Mouse (Mus musculus) kidney, postnatal 0 days (tissue): ENCODE measurements around the gene Ttc7b. TPM values are rescaled to one million over a fixed set of nuclear protein-coding genes. Genes with fewer than 3 reads are reported as not detected.
A peak's percentile ranks its signal among the peaks of the same experiment; 100 is the strongest.

Source experiments
- ATAC-seq: fragments of 200-750 bp; cut with Nextera tagmentation; replicated peaks from 2 replicates; pipeline ENCODE4 v1.8.0; 2017; ENCODE audit warnings: low read depth, moderate number of reproducible peaks, moderate TSS enrichment, moderate library complexity; ENCODE audit not compliant: low FRiP score
- DNase-seq: peaks from one replicate; pipeline ENCODE4 v3.0.0-alpha.2; 2016; ENCODE audit warnings: low spot score
- H3K27ac ChIP-seq: fragments of 300-500 bp; sonication (generic); 2 replicates; pipeline ENCODE4 v1.5.1; 2014; ENCODE audit warnings: mild to moderate bottlenecking
- H3K27me3 ChIP-seq: fragments of 300-500 bp; sonication (generic); 2 replicates; pipeline ENCODE4 v1.6.1; 2014; ENCODE audit warnings: low read length, mixed read lengths; ENCODE audit not compliant: insufficient read depth
- H3K36me3 ChIP-seq: fragments of 300-500 bp; sonication (generic); 2 replicates; pipeline ENCODE4 v1.6.1; 2014; ENCODE audit warnings: low read length, mixed read lengths; ENCODE audit not compliant: insufficient read depth
- H3K4me1 ChIP-seq: fragments of 300-500 bp; sonication (generic); replicated peaks from 2 replicates; pipeline ENCODE4 v1.6.1; 2014; ENCODE audit warnings: antibody characterized with exemption, low read length, mixed read lengths; ENCODE audit not compliant: insufficient read depth
- H3K4me2 ChIP-seq: fragments of 300-500 bp; sonication (generic); 2 replicates; pipeline ENCODE4 v1.6.1; 2014; ENCODE audit warnings: mild to moderate bottlenecking, low read length, moderate library complexity, mixed read lengths
- H3K4me3 ChIP-seq: fragments of 300-500 bp; sonication (generic); replicated peaks from 2 replicates; pipeline ENCODE4 v1.5.1; 2014; ENCODE audit warnings: low read depth, low read length
- H3K9ac ChIP-seq: fragments of 300-500 bp; sonication (generic); 2 replicates; pipeline ENCODE4 v1.6.1; 2014; ENCODE audit warnings: low read depth, low read length
- H3K9me3 ChIP-seq: fragments of 300-500 bp; sonication (generic); replicated peaks from 2 replicates; pipeline ENCODE4 v1.6.1; 2016; ENCODE audit warnings: low read length, inconsistent platforms, mixed read lengths
- CTCF ChIP-seq: IDR thresholded peaks from 2 replicates; pipeline ENCODE4 v1.5.1; 2016; ENCODE audit warnings: antibody characterized with exemption, low read depth, mild to moderate bottlenecking, moderate library complexity
- WGBS: fragments of 180-500 bp; shearing (Covaris S2); extraction: QIAGEN DNeasy Blood & Tissue Kit; methylation state at CpG from one replicate; pipeline ENCODE4 v1.1.7; 2014; 5-methylcytosine and 5-hydroxymethylcytosine counted together
- polyA plus RNA-seq: library from polyadenylated mRNA; unstranded; fragments of >200 nt; fragmentation: Nextera tagmentation; extraction: Ambion mirVana; gene quantifications from 2 replicates; pipeline ENCODE4 v1.2.1, GENCODE M21; 2015

The Ttc7b gene
- polyA plus RNA-seq, 1 experiment from 2014 or later = 6.1 TPM

DNA sequence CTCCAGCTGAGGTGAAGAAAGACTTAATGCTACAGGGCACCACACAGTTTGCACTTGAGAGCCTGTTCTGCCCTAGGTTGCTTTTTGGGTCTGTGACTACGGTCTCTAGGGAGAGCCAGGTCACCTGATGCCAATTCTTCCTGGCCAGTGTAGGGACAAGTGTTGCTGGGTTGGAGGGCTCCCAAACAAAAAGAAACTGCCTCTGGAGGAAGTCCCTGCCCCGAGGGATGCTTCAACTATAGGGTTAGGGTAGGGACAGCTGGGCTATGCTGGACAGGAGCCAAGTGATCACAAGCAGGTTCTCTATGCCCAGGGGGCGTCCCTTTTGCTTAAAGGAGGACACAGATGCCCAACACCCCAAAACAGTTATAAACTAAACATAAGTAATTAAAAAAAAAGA, 202.7 kb downstream of the Ttc7b start:
- ATAC-seq (no peak), DNase-seq (no peak)
- H3K4me2 ChIP-seq = no peak overlapping the region
- H3K9me3 ChIP-seq = no peaks in the 10 kb centered on the region
- H3K36me3 ChIP-seq = 0 out of 2 replicates have a peak, but pooled peaks cover 5% of the 10 kb centered on the region
- no peak for TF ChIP-seq CTCF
- H3K27me3 ChIP-seq = no peaks in the 10 kb centered on the region
- no peaks in the 10 kb centered on the region for H3K4me1 ChIP-seq
- H3K27ac ChIP-seq = no peak overlapping the region
- no peak overlapping the region for H3K9ac ChIP-seq
- H3K4me3 ChIP-seq = no peak overlapping the region
- WGBS = 73% methylated on average over 3 of the region's 3 CpGs

DNA sequence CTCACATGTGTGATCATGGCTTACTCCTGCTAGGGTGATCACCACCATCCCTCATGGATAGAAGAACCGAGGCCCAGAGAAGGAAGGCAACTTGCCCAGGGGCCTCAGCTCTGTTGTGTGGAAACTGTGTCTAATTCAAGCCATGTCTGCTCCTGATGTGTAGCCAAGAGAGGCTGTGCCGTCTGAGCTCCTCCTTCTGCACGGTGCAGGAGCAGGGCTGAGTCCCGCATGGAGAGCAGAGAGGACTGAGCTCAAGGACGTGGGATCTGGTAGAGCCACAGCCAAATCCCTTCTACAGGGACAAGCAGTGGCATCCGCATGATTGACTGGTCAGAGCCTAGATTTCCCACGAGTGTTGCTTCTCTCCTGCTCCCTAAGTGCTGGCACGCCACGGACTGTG, 204.5 kb downstream of the Ttc7b start:
- ATAC-seq (no peak), DNase-seq (no peak)
- no peaks in the 10 kb centered on the region for H3K36me3 ChIP-seq
- H3K9me3 ChIP-seq = no peaks in the 10 kb centered on the region
- no peak for TF ChIP-seq CTCF
- no peak overlapping the region for H3K4me2 ChIP-seq
- no peak overlapping the region for H3K4me3 ChIP-seq
- no peaks in the 10 kb centered on the region for H3K27me3 ChIP-seq
- H3K4me1 ChIP-seq = no peaks in the 10 kb centered on the region
- 83% methylated on average over 9 of the region's 9 CpGs for WGBS
- no peak overlapping the region for H3K9ac ChIP-seq
- no peak overlapping the region for H3K27ac ChIP-seq

DNA sequence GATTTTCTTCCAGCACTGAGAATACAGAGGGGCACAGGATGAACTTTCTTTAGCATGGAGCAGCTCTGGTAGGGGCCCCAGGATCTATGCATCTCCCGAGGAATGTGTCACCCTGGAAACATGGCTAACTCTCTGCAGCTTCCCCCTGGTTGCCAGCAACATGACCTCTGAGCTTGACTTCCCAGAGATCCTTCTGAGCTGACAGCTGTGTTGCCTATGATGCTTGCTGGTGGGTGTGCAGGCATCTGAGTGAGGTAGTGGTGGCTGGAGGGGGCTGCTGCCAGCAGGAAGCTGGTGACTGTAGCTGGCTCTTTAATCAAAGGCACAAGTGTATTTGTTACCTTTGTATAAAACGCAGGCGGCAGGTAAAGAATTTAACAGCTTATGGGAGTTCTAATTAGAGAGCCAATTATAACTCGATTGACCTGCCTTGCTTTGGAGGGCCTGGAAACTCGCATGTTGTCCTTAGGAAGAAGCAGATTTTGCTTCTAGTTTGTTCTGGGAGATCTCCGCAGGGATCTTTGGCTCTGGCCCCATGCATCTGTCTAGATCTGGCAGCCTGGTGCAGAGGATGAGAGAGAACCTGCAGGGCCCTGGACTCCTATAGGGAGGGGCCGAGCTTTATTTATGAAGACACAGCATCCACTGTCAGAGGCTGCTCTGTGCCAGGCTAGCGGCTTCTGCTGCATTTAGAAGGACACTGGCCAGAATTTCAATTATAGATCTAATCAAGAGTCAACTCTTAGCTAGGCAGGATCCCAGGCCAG, 205.3 kb downstream of the Ttc7b start:
- no peaks in the 10 kb centered on the region for H3K4me1 ChIP-seq
- no peaks in the 10 kb centered on the region for H3K36me3 ChIP-seq
- H3K27ac ChIP-seq = no peak overlapping the region
- H3K4me3 ChIP-seq = no peak overlapping the region
- DNase-seq (no peak), ATAC-seq (no peak)
- WGBS = 77% methylated on average over 8 of the region's 8 CpGs
- H3K9me3 ChIP-seq = no peaks in the 10 kb centered on the region
- no peaks in the 10 kb centered on the region for H3K27me3 ChIP-seq
- TF ChIP-seq CTCF = no peak
- H3K4me2 ChIP-seq = no peak overlapping the region
- H3K9ac ChIP-seq = no peak overlapping the region

DNA sequence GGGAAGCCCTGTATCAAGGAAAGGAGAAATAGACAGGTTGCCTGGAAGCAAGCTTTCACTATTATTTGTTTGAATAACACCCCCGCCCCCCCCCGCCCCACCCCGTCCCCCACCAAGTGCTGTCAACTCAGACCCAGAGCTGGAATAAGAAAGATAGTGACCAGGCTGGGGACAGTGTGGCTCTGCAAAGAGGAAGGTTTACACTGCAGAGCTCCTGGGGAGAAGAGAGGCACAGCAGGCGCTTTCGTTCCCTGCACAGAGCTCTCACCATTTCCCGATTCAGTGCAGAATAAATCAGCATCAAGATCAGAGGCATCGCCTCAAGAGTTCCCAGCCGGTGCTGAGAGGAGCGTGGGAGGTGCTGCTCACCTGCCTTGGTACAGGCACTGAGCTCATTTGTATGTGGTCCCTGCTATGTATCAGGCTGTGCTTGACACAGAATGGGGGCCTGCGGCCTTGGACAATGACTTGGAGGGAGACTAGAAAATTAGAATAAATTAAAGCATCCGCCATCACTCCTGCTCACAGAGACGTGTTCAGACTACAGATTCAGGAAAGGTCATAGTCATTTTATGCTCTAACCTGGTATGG, 206.7 kb downstream of the Ttc7b start:
- H3K4me2 ChIP-seq = no peak overlapping the region
- ATAC-seq (no peak), DNase-seq (no peak)
- no peak for TF ChIP-seq CTCF
- no peak overlapping the region for H3K27ac ChIP-seq
- 54% methylated on average over 12 of the region's 12 CpGs for WGBS
- no peak overlapping the region for H3K4me3 ChIP-seq
- H3K36me3 ChIP-seq = no peaks in the 10 kb centered on the region
- H3K27me3 ChIP-seq = no peaks in the 10 kb centered on the region
- H3K4me1 ChIP-seq = no peaks in the 10 kb centered on the region
- H3K9me3 ChIP-seq = no peaks in the 10 kb centered on the region
- H3K9ac ChIP-seq = no peak overlapping the region

DNA sequence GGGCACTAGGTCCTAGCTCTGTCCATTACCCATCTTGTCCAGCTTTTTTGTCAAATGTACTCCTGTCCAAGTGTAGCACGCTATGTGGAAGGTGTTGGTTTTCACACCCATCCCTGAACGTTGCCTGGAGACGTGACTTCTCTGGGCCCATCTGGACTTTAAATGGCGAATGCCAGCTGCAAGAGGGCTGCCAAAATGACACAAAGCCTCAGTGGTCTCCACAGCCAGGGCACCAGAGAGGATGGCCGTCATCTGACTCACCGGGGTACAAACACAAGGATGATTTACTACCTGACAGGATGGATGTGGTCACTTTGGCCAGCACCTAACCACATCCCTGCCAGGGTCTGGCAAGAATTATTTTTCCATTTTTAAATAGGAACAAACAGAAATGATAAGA, 207.4 kb downstream of the Ttc7b start:
- DNase-seq (no peak), ATAC-seq (no peak)
- H3K36me3 ChIP-seq = no peaks in the 10 kb centered on the region
- H3K9ac ChIP-seq = no peak overlapping the region
- H3K27ac ChIP-seq = no peak overlapping the region
- no peak for TF ChIP-seq CTCF
- H3K27me3 ChIP-seq = no peaks in the 10 kb centered on the region
- H3K4me3 ChIP-seq = no peak overlapping the region
- H3K4me2 ChIP-seq = no peak overlapping the region
- WGBS = 45% methylated on average over 6 of the region's 6 CpGs
- H3K9me3 ChIP-seq = no peaks in the 10 kb centered on the region
- H3K4me1 ChIP-seq = no peaks in the 10 kb centered on the region

DNA sequence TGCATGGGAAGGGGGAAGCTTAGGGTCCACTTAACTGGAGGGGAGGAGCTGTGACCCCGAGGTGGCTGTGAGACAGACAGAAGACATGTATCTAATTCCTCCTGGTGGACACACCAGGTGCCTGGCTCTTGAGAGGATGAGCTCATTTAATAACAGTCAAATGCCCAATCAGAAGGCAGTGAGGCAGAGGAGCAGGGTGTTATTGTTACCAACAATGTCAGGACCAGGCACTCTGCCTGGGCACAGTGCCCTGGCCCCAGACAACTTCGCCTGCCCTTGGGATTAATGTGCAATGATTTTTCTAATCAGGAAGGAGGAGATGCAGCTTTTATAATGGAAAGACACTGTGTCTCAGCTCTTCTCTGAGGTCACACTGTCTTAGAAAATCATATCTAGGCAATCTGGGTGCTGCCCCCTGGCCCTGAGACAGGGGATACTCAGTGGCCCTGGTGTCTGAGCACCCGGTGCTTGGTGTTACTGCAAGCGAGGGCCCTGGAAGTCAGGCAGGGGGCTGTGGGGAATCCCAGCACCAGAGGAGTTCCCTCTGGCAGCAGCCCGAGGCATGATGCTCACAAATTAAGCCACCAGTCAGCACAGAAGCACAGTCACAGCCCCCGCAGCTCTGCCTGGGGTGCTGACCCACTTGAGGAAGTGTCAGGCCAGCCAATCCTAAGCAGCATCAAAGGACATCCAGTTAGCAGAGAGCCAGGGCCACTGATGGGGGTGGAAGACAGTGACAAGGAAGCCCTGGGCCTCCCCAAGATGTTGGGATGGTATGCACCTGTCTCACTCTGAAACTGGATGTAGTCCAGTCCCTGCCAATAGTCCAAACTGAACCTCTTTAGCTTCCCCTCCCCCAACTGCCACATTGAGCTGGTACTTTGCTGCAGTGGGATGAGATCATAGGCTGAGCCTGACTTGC, 209.9 kb downstream of the Ttc7b start:
- 53% methylated on average over 6 of the region's 6 CpGs for WGBS
- H3K4me2 ChIP-seq = no peak overlapping the region
- no peak for DNase-seq
- no peaks in the 10 kb centered on the region for H3K36me3 ChIP-seq
- H3K27ac ChIP-seq = no peak overlapping the region
- no peak overlapping the region for H3K4me3 ChIP-seq
- peak; percentile 22; the same call in 1 of the 2 replicates for TF ChIP-seq CTCF
- no peaks in the 10 kb centered on the region for H3K9me3 ChIP-seq
- H3K4me1 ChIP-seq = no peaks in the 10 kb centered on the region
- no peaks in the 10 kb centered on the region for H3K27me3 ChIP-seq
- no peak overlapping the region for H3K9ac ChIP-seq
- ATAC-seq = no peak; the same call in 1 of the 2 replicates
